27 mouse cellular contexts compared by ENCODE assay signal in the genomic region with DNA sequence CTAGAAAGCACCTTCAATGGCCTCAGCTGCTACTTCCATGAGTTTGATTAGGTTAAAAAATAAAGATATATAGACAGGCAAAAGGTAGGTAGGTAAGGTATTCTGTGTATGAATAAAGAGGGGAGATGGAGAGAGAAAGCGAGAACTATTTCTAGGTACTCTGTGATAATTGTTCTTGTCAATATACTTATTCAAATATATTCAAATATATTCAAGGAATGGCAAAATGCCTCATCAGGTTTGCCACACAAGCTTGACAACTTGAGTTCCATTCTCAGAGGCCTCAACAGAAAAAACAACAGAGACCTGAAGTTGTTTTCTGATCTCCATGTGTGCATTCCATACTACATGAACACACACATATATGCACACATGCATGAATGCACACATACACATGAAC.
"Had no signal": no experiment of that assay in that cellular context is flagged by ENCODE, and none has a peak within 500 bp of the region (broad histone marks: within the 10 kb centered on the region; RNA-seq: fewer than 3 reads in every experiment).

No protein-coding gene starts in this region.

- H3K27me3 ChIP-seq: heart, embryonic 13.5 days; heart, embryonic 15.5 days; hindbrain, embryonic 13.5 days; hindbrain, embryonic 15.5 days; kidney, embryonic 15.5 days; limb, embryonic 13.5 days; limb, embryonic 15.5 days; liver, embryonic 13.5 days had no signal

- ATAC-seq: hindbrain, postnatal 0 days; intestine, embryonic 16.5 days had no signal

- H3K36me3 ChIP-seq: heart, embryonic 13.5 days; heart, embryonic 15.5 days; hindbrain, embryonic 13.5 days; hindbrain, embryonic 15.5 days; kidney, embryonic 15.5 days; limb, embryonic 13.5 days; limb, embryonic 15.5 days; liver, embryonic 13.5 days had no signal

- H3K4me2 ChIP-seq: heart, embryonic 11.5 days; heart, embryonic 13.5 days; heart, embryonic 15.5 days; hindbrain, embryonic 13.5 days; hindbrain, embryonic 15.5 days; kidney, embryonic 15.5 days; limb, embryonic 13.5 days; limb, embryonic 15.5 days; liver, embryonic 11.5 days; liver, embryonic 13.5 days had no signal

- H3K4me1 ChIP-seq: heart, embryonic 13.5 days; heart, embryonic 15.5 days; hindbrain, embryonic 13.5 days; hindbrain, embryonic 15.5 days; kidney, embryonic 15.5 days; limb, embryonic 13.5 days; limb, embryonic 15.5 days; liver, embryonic 13.5 days had no signal

- H3K4me3 ChIP-seq: heart, adult 2 months; heart, embryonic 13.5 days; heart, embryonic 15.5 days; hindbrain, embryonic 13.5 days; hindbrain, embryonic 15.5 days; kidney, embryonic 15.5 days; limb, embryonic 13.5 days; limb, embryonic 15.5 days; liver, embryonic 13.5 days had no signal

- H3K27ac ChIP-seq: heart, adult 2 months; heart, embryonic 13.5 days; heart, embryonic 15.5 days; hindbrain, embryonic 13.5 days; hindbrain, embryonic 15.5 days; hindbrain, postnatal 0 days; kidney, embryonic 15.5 days; kidney, postnatal 0 days; limb, embryonic 13.5 days; limb, embryonic 15.5 days; liver, embryonic 13.5 days had no signal

- H3K9me3 ChIP-seq: heart, embryonic 13.5 days; heart, embryonic 15.5 days; hindbrain, embryonic 13.5 days; hindbrain, embryonic 15.5 days; kidney, embryonic 15.5 days; limb, embryonic 13.5 days; limb, embryonic 15.5 days; liver, embryonic 13.5 days had no signal

- H3K9ac ChIP-seq: heart, embryonic 13.5 days; heart, embryonic 15.5 days; hindbrain, embryonic 13.5 days; hindbrain, embryonic 15.5 days; kidney, embryonic 15.5 days; limb, embryonic 13.5 days; limb, embryonic 15.5 days; liver, embryonic 13.5 days had no signal

- DNase-seq: gastrocnemius, postnatal 14 days; gastrocnemius, postnatal 36 days; heart, adult 11 months; heart, adult 2 months; heart, postnatal 14 days; heart, postnatal 36 days; kidney, adult 11 months; kidney, adult 2 months; kidney, adult 9 months; kidney, postnatal 14 days; kidney, postnatal 36 days; layer of hippocampus, adult 9-11 months; layer of hippocampus, postnatal 36 days; left cerebral cortex, postnatal 4 days; liver, embryonic 13.5 days had no signal
